Mouse (Mus musculus) liver, embryonic 11.5 days (tissue): ENCODE data around the gene Hydin. TPM values are rescaled to one million over a fixed set of nuclear protein-coding genes. Genes with fewer than 3 reads are reported as not detected.
"Not testable (repeated sequence)": the region's sequence is repeated elsewhere in the genome, so short reads cannot be mapped to it uniquely, and the experiment has no call there.

Experiments
- ATAC-seq: fragments of 200-750 bp; cut with Nextera tagmentation; replicated peaks from 2 replicates; pipeline ENCODE4 v1.8.0; 2017; ENCODE audit warnings: moderate number of reproducible peaks, mild to moderate bottlenecking, moderate TSS enrichment, moderate library complexity; ENCODE audit not compliant: low FRiP score
- DNase-seq: peaks from one replicate; pipeline ENCODE4 v3.0.0-alpha.2; 2017; ENCODE audit warnings: low spot score
- H3K27ac ChIP-seq: fragments of 300-500 bp; sonication (generic); 2 replicates; pipeline ENCODE4 v1.5.1; 2014; ENCODE audit warnings: mild to moderate bottlenecking, low read depth, low read length, control low read depth
- H3K27me3 ChIP-seq: fragments of 300-500 bp; sonication (generic); replicated peaks from 2 replicates; pipeline ENCODE4 v1.6.1; 2014; ENCODE audit warnings: low read length, mixed read lengths; ENCODE audit not compliant: control insufficient read depth, insufficient read depth
- H3K36me3 ChIP-seq: fragments of 300-500 bp; sonication (generic); 2 replicates; pipeline ENCODE4 v1.6.1; 2014; ENCODE audit warnings: mild to moderate bottlenecking, low read length, moderate library complexity, mixed read lengths; ENCODE audit not compliant: control insufficient read depth, insufficient read depth
- H3K4me1 ChIP-seq: fragments of 300-500 bp; sonication (generic); replicated peaks from 2 replicates; pipeline ENCODE4 v1.6.1; 2014; ENCODE audit warnings: low read length, mixed read lengths; ENCODE audit not compliant: control insufficient read depth, insufficient read depth
- H3K4me2 ChIP-seq: fragments of 300-500 bp; sonication (generic); 2 replicates; pipeline ENCODE4 v1.6.1; 2014; ENCODE audit warnings: mild to moderate bottlenecking, control low read depth, moderate library complexity
- H3K4me3 ChIP-seq: fragments of 300-500 bp; sonication (generic); 2 replicates; pipeline ENCODE4 v1.5.1; 2014; ENCODE audit warnings: low read depth, low read length, control low read depth
- H3K9ac ChIP-seq: fragments of 300-500 bp; sonication (generic); 2 replicates; pipeline ENCODE4 v1.6.1; 2014; ENCODE audit warnings: low read depth, low read length, control low read depth
- H3K9me3 ChIP-seq: fragments of 300-500 bp; sonication (generic); 2 replicates; pipeline ENCODE4 v1.6.1; 2016; ENCODE audit warnings: low read length, inconsistent platforms, mixed read lengths; ENCODE audit not compliant: control insufficient read depth
- WGBS: fragments of 180-500 bp; shearing (Covaris S2); extraction: QIAGEN DNeasy Blood & Tissue Kit; methylation state at CpG from one replicate; pipeline ENCODE4 v1.1.7; 2014; 5-methylcytosine and 5-hydroxymethylcytosine counted together
- polyA plus RNA-seq: library from polyadenylated mRNA; unstranded; fragments of >200 nt; fragmentation: Nextera tagmentation; extraction: Ambion mirVana; gene quantifications from 2 replicates; pipeline ENCODE4 v1.2.1, GENCODE M21; 2014

The Hydin gene
- polyA plus RNA-seq, 1 experiment from 2014 or later, result 0.05 TPM

GRCm38 (mm10) chr8:110315826-110316225, 49.0 kb downstream of the Hydin start:
- DNase-seq (no peak), ATAC-seq (no peak)
- no peaks in the 10 kb centered on the region for H3K36me3 ChIP-seq
- H3K4me3 ChIP-seq, result no peak overlapping the region
- WGBS, result 65% methylated on average over 7 of the region's 7 CpGs
- H3K4me1 ChIP-seq, result no peaks in the 10 kb centered on the region
- no peaks in the 10 kb centered on the region for H3K27me3 ChIP-seq
- no peak overlapping the region for H3K27ac ChIP-seq
- H3K4me2 ChIP-seq, result no peak overlapping the region
- H3K9me3 ChIP-seq, result no peaks in the 10 kb centered on the region
- no peak overlapping the region for H3K9ac ChIP-seq

DNA sequence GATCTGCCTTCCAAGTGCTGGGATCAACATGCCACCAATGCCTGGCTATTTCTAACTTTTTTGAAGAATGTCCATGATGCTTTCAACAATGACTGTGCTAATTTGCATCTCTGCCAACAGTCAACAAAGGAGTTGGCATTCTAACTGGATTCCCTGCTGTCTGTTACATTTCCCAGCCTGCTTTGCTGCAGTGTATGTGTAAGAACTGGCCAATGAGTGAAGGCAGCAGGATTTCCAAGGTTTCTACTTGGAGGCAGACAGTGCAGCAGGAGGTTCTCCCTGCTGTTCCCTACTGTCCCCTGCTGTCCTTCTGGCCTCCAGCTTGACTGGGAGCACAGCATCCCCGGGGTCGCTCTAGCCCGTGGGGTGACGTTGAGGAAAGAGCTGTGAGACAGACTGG, 52.8 kb downstream of the Hydin start:
- no peaks in the 10 kb centered on the region for H3K36me3 ChIP-seq
- DNase-seq (no peak), ATAC-seq (no peak)
- H3K27me3 ChIP-seq, result no peaks in the 10 kb centered on the region
- H3K4me2 ChIP-seq, result no peak overlapping the region
- H3K4me3 ChIP-seq, result no peak overlapping the region
- H3K9ac ChIP-seq, result no peak overlapping the region
- no peaks in the 10 kb centered on the region for H3K9me3 ChIP-seq
- no peaks in the 10 kb centered on the region for H3K4me1 ChIP-seq
- H3K27ac ChIP-seq, result no peak overlapping the region
- 80% methylated on average over 4 of the region's 4 CpGs for WGBS

GRCm38 (mm10) chr8:110321446-110321845, 54.7 kb downstream of the Hydin start:
- Histone ChIP-seq H3K9me3 (no peaks in the 10 kb centered on the region), H3K4me1 (no peaks in the 10 kb centered on the region), H3K4me3 (no peak overlapping the region), H3K27ac (no peak overlapping the region), H3K4me2 (no peak overlapping the region), H3K36me3 (no peaks in the 10 kb centered on the region), H3K27me3 (no peaks in the 10 kb centered on the region), H3K9ac (no peak overlapping the region)
- DNase-seq, result no peak
- ATAC-seq, result no peak
- 76% methylated on average over 2 of the region's 2 CpGs for WGBS

GRCm38 (mm10) chr8:110323981-110324574, 57.3 kb downstream of the Hydin start:
- Histone ChIP-seq H3K27ac (no peak overlapping the region), H3K9me3 (no peaks in the 10 kb centered on the region), H3K27me3 (no peaks in the 10 kb centered on the region), H3K36me3 (no peaks in the 10 kb centered on the region), H3K4me3 (no peak overlapping the region), H3K4me1 (no peaks in the 10 kb centered on the region), H3K4me2 (no peak overlapping the region), H3K9ac (no peak overlapping the region)
- 75% methylated on average over 10 of the region's 10 CpGs for WGBS
- ATAC-seq (no peak), DNase-seq (no peak)

GRCm38 (mm10) chr8:110327120-110327519, 60.3 kb downstream of the Hydin start:
- not testable (repeated sequence) for DNase-seq, H3K4me3 ChIP-seq, H3K9me3 ChIP-seq, H3K27ac ChIP-seq, H3K9ac ChIP-seq, H3K4me2 ChIP-seq, H3K4me1 ChIP-seq, H3K36me3 ChIP-seq, ATAC-seq, H3K27me3 ChIP-seq

- Histone ChIP-seq H3K36me3 (no peaks in the 10 kb centered on the region), H3K4me3 (no peak overlapping the region), H3K27ac (no peak overlapping the region), H3K27me3 (no peaks in the 10 kb centered on the region), H3K9me3 (no peaks in the 10 kb centered on the region), H3K4me1 (no peaks in the 10 kb centered on the region), H3K9ac (no peak overlapping the region), H3K4me2 (no peak overlapping the region)
- WGBS, result 80% methylated on average over 7 of the region's 7 CpGs
- DNase-seq, result no peak
- no peak for ATAC-seq
Measured at GRCm38 (mm10) chr8:110333376-110333775, 66.6 kb downstream of the Hydin start.

DNA sequence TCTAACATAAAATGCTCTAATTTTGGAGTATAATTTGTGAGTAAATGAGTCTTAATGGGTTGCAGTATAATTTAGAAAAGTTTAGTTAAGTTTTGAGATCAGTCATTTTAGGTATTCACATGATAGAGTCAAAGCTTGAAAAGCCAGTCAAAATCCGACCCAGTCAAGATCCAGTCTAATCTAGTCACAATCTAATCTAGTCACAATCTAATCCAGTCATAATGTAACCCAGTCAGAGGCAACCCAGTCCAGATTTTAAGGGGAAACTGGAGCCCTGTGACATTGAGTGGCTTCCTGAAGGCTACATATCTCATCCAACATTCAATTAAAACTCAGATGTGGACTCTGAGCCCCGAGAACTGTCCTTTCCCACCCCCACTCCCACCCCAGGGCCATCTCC, 72.7 kb downstream of the Hydin start:
- Histone ChIP-seq H3K9me3 (no peaks in the 10 kb centered on the region), H3K27ac (no peak overlapping the region), H3K4me2 (no peak overlapping the region), H3K27me3 (no peaks in the 10 kb centered on the region), H3K4me1 (no peaks in the 10 kb centered on the region), H3K4me3 (no peak overlapping the region), H3K9ac (no peak overlapping the region), H3K36me3 (no peaks in the 10 kb centered on the region)
- ATAC-seq (no peak), DNase-seq (no peak)
- WGBS, result 72% methylated on average over 2 of the region's 2 CpGs

GRCm38 (mm10) chr8:110340090-110340703, 73.4 kb downstream of the Hydin start:
- Histone ChIP-seq H3K27me3 (no peaks in the 10 kb centered on the region), H3K4me2 (no peak overlapping the region), H3K4me1 (no peaks in the 10 kb centered on the region), H3K27ac (no peak overlapping the region), H3K9me3 (no peaks in the 10 kb centered on the region), H3K9ac (no peak overlapping the region), H3K36me3 (no peaks in the 10 kb centered on the region), H3K4me3 (no peak overlapping the region)
- WGBS, result 83% methylated on average over 12 of the region's 12 CpGs
- ATAC-seq, result no peak
- DNase-seq, result no peak

- ATAC-seq (no peak), DNase-seq (no peak)
- WGBS, result 80% methylated on average over 12 of the region's 12 CpGs
- Histone ChIP-seq H3K4me2 (no peak overlapping the region), H3K36me3 (no peaks in the 10 kb centered on the region), H3K27me3 (no peaks in the 10 kb centered on the region), H3K4me3 (no peak overlapping the region), H3K9ac (no peak overlapping the region), H3K4me1 (no peaks in the 10 kb centered on the region), H3K9me3 (no peaks in the 10 kb centered on the region), H3K27ac (no peak overlapping the region)
Measured at GRCm38 (mm10) chr8:110345697-110346394, 79.1 kb downstream of the Hydin start.
